Mouse (Mus musculus) bone marrow, adult 2 months (tissue): Measurements from ENCODE around the gene Hoxa7. TPM values are rescaled to one million over a fixed set of nuclear protein-coding genes. Genes with fewer than 3 reads are reported as not detected.

Experiments used
- H3K27ac ChIP-seq: fragments of 200-500 bp; 2 replicates; pipeline ENCODE4 v1.5.1; 2012; ENCODE audit warnings: low read depth, mild to moderate bottlenecking, control low read depth, inconsistent platforms, low read length; ENCODE audit not compliant: control insufficient read depth, poor library complexity, insufficient read depth
- H3K4me1 ChIP-seq: fragments of 200-500 bp; 2 replicates; pipeline ENCODE4 v1.6.1; 2011; ENCODE audit warnings: low read length; ENCODE audit not compliant: control insufficient read depth, insufficient read depth
- H3K4me3 ChIP-seq: fragments of 200-500 bp; replicated peaks from 2 replicates; pipeline ENCODE3; 2011; ENCODE audit warnings: mild to moderate bottlenecking, low read depth, low read length, control low read depth; ENCODE audit not compliant: control insufficient read depth
- CTCF ChIP-seq: fragments of 200-500 bp; IDR thresholded peaks from 2 replicates; pipeline ENCODE4 v1.5.1; 2011; ENCODE audit warnings: low read length, control low read depth; ENCODE audit not compliant: control insufficient read depth, insufficient read depth
- POLR2A ChIP-seq: fragments of 200-500 bp; IDR thresholded peaks from 2 replicates; pipeline ENCODE4 v1.6.1; 2011; ENCODE audit warnings: low read depth, mild to moderate bottlenecking, control low read depth, low read length, borderline replicate concordance; ENCODE audit not compliant: control insufficient read depth
- WGBS: fragments of 180-500 bp; shearing (Covaris S2); methylation state at CpG from one replicate; pipeline ENCODE4 v1.1.7; 2018; 5-methylcytosine and 5-hydroxymethylcytosine counted together
- polyA plus RNA-seq: library from polyadenylated mRNA; stranded (reverse); fragments of >200 nt; gene quantifications from 2 replicates; pipeline ENCODE4 v1.2.4, GENCODE M21; 2011; ENCODE audit warnings: low replicate concordance; ENCODE audit not compliant: missing spikeins, insufficient read depth, insufficient read length

Gene Hoxa7
- polyA plus RNA-seq, 1 experiment, result 2.8 TPM

DNA sequence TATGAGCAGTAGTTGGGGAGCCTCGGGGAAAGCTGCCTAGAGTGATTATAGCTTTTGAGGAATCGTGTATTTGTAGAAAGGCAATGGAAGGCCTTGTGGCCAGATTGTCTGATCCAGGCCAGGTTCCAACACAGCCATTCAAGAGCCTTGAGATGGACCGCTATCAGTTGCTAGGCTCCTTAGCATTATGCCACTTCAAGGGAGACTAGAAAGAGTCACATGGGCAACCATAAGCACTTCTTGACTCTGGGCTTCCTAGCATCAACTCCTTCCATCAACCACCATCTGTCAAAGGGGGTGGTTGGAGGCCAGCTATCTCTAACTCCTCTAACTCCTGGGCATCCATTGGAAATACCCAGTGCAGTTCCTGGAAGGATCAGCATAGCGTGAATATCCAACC is 28.2 kb upstream of the Hoxa7 start:
- H3K4me3 ChIP-seq, result no peak overlapping the region
- no peaks in the 10 kb centered on the region for H3K4me1 ChIP-seq
- TF ChIP-seq POLR2A (no peak), CTCF (no peak)
- 15% methylated on average over 4 of the region's 4 CpGs for WGBS
- no peak overlapping the region for H3K27ac ChIP-seq

DNA sequence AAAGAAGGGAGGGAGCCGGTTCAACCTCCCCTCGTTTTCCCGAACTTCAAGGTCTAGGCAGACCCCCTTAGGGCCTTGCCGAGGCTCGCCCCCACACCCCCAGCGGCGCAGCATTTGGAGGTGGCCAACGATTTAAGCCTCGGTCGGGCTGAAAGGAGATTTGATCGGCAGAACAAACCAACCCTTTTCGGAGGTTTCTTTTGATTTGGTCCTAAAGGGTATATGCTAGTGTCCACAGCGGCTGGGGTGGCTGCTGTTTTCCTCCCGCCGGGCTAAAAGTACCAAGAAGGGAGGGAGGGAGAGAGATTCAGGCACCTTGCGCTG is 27.7 kb upstream of the Hoxa7 start:
- Histone ChIP-seq H3K4me1 (no peaks in the 10 kb centered on the region), H3K27ac (no peak overlapping the region), H3K4me3 (no peak overlapping the region)
- 3% methylated on average over 16 of the region's 16 CpGs for WGBS
- TF ChIP-seq POLR2A, result no peak

DNA sequence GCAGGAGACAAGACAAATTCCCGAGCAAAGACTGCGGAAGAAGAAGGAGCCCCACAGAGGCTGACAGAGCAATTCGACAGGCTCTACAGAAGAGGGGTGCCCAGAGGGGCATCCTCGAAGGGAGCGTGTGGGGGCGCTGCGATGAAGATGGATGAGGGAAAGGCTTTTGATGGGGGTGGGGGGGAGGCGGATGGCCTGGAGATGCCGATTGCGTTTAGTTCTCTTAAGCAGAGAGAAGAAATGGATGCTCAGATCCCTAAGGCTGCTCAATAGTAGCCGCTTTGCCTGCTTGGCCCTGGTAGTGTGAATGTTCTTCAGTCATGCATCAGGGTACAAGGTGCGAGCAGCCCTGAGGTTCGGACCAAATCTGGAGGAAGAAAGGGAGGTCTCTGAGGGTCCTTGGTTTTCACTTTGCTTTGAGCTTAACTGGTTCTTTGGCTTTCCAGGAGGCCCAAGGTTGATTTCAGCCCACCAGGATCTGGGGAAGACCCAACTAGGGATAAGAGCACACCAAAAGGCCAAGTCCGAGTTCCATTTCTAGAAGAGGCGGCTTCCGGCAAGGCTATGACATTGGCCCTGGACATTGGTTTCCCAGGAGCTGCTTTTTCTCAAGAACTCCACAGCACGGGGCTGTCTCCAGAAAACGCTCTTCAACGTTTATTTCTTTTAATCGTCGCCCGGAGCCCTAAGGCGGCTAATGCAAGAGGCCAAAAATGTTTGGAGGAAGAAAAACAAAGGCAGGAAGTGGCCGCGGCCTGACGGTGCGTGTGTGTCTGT is 27.2 kb upstream of the Hoxa7 start:
- Histone ChIP-seq H3K4me1 (no peaks in the 10 kb centered on the region), H3K4me3 (no peak overlapping the region), H3K27ac (no peak overlapping the region)
- WGBS, result 5% methylated on average over 27 of the region's 27 CpGs
- TF ChIP-seq POLR2A, result no peak
- TF ChIP-seq CTCF, result no peak

DNA sequence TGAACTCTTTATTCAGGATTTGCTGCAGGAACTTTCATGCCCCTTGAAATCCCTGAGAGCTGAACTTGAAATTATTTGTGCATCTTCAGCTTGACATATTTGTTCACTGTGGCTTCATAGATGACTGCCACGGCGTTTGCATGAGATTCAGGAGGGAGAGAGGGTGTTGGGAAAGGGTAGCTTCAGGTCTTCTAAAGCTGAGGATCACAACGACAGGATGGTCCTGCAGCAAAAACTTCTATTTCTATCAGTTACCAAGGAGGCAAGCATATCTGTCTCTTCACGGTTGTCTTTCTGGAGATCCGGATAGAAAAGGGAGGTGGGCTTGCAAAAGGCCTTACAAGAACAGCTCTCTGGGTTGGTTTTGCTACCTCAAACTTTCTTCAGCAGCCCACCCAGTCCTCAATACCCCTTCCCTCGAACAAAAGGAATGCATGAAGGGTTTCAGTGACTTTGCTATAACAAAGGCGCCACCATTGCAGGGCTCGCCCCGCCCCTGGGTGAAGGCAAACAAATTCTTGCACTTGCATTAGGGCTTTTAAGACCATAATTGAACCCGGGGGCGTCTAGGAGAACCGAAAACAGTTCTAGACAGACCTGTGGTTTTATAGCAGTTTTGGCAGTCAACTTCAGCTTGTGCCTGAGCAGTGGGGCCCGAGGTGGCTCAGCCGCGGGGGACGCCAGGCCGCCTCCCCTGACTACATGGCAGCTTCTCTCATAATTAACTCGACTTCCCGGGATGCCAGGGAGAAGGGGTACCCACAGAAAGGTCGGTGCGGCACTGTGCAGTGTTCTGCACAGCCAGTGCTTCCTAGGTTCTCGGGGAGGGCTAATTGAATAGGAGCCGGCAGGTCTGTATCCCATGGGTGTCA is 26.3 kb upstream of the Hoxa7 start:
- no peaks in the 10 kb centered on the region for H3K4me1 ChIP-seq
- TF ChIP-seq POLR2A (no peak), CTCF (no peak)
- WGBS, result 4% methylated on average over 23 of the region's 23 CpGs

DNA sequence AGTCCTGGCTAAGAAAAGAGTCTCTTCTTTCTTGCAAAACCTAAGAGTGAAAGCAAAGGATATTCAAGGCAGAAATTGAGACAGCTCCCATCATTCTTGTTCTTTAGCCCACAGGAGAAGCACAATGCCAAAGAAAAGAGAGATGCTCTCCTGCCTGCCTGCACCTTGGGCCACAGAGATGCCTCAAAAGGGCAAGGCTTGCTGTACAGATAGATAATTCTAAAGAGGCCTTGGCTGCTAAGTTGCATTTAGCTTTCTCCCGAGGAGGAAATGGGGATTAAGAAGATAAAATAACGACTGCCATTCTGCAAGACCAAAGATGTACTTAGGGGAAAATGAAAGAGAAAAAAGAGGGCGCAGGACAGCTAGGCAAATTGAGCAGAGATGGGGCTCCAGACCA is 25.3 kb upstream of the Hoxa7 start:
- TF ChIP-seq CTCF (no peak), POLR2A (no peak)
- no peak overlapping the region for H3K27ac ChIP-seq
- WGBS, result 7% methylated on average over 3 of the region's 3 CpGs
- H3K4me3 ChIP-seq, result no peak overlapping the region
- H3K4me1 ChIP-seq, result no peaks in the 10 kb centered on the region

More for the DNA sequence above, 26.3 kb upstream of the Hoxa7 start:
- Histone ChIP-seq H3K4me3 (no peak overlapping the region), H3K27ac (no peak overlapping the region)

DNA sequence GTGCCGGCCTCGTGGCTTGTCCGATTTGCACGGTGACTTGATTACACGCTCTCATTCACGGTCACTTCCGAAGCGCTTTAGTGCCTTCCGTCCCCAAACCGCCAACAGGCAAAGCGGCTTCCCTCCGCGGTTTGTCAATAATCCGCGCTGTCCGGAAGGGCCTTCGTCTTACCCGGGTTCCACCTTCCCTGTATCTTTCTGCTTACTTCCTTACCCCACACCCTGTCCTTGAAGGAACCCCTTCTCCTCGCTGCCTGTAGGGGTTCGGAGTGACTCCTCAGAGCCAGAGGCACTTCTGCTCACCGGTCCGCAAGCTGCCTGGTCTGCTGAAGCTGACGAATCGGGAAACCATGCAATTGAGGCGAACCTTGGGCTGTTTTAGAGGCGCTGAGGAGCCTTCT is 24.7 kb upstream of the Hoxa7 start:
- H3K4me1 ChIP-seq, result no peaks in the 10 kb centered on the region
- TF ChIP-seq POLR2A (no peak), CTCF (no peak)
- H3K4me3 ChIP-seq, result no peak overlapping the region
- H3K27ac ChIP-seq, result no peak overlapping the region
- WGBS, result 1% methylated on average over 26 of the region's 26 CpGs

DNA sequence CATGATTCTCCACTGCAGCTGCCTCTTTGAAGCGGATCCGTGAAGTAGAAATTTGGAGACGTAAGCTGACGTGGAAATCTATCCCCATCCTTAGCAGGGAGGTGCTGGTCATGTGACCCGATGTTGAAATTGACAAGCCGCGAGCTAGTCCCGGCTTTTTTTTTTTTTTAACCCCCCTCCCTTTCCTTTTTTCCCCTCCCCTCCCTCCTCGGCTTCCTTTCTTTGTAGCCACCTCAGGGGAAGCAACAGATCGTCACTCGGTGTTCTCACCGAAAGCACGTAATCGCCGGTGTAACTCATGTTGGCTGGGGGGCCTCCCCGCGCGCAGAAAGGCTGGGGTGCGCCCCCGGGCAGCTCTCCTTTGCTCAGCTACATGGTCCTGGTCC is 24.1 kb upstream of the Hoxa7 start, which contains the start of gene Hoxa11:
Hoxa11 (minus strand) TSS at position 54 of the 386 bp plus-strand sequence.
- Histone ChIP-seq H3K27ac (no peak within 1 kb of the TSS), H3K4me1 (no peaks in the 10 kb centered on the region), H3K4me3 (no peak within 1 kb of the TSS)
- no peak for TF ChIP-seq CTCF
- no peak for TF ChIP-seq POLR2A
- WGBS, result under 1% methylated on average over 20 of the region's 20 CpGs

DNA sequence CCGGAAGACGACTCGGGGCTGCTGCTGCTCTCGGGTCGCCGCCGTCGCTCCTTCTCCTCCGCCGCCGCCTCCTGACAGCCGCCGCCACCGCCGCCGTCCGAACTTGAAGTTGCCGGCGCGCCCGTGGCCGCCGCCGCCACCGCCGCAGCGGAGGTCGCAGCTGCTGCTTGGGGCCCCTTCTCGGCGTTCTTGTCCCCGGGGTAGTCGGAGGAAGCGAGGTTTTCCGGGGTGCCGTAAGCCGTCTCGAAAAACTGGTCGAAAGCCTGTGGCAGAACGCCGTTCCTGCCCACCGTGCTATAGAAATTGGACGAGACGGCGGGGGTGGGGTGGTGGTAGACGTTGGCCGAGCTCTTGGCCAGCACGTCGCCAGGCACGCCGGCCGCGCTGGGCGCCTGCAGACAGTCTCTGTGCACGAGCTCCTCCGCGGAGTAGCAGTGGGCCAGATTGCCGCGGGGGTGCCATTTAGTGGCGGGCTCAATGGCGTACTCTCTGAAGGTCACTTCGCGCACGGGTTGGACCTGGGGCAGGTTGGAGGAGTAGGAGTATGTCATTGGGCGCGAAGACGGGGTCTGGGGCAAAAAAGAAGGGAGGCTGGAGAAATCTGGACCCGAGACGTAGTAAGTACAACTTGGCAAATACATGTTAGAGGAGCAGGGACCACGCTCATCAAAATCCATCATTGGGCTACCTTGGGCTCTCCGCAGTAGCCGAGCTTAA is 23.5 kb upstream of the Hoxa7 start:
- 2% methylated on average over 71 of the region's 71 CpGs for WGBS
- TF ChIP-seq POLR2A, result no peak
- TF ChIP-seq CTCF, result no peak
- Histone ChIP-seq H3K4me1 (no peaks in the 10 kb centered on the region), H3K27ac (no peak overlapping the region), H3K4me3 (no peak overlapping the region)
